Mouse (Mus musculus) kidney, postnatal 14 days (tissue): ENCODE measurements around the gene Arhgef3.

Experiments used
- DNase-seq: peaks from one replicate; pipeline ENCODE4 v3.0.0; 2022; ENCODE audit warnings: mixed read lengths

Arhgef3 gene

DNA sequence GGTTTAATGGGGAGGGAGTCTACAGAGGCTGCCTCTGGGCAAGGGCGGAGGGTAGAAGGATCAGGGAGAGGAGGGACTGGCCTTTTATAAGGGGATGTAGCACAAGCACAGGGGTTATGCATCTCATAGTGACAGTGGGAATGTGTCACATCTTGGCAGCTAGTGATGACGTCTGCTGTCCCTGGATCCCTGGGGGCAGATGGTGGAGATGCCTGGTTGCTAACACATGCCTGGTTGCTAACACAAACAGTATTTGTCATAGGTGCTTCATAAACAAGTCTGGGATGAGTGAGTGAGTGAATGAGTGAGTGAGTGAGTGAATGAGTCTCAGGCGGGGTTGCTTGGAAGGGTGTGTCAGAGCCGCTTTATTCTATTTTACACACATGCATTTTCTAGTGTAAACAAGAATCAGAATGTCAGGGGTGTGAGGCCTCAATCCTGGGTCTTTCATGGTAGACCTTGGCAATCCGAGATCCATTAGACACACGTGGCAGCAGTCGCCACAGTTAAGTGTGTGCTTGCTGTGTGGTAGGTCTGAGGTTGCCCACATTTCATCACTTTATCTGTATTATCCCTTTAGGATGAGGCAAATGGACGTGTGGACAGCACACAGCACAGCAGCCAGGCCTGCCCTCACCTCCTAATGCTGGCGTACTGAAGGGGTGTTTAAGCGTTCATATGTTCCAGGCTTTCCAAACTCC is 156.8 kb downstream of the Arhgef3 start:
- DNase-seq, result no peak

DNA sequence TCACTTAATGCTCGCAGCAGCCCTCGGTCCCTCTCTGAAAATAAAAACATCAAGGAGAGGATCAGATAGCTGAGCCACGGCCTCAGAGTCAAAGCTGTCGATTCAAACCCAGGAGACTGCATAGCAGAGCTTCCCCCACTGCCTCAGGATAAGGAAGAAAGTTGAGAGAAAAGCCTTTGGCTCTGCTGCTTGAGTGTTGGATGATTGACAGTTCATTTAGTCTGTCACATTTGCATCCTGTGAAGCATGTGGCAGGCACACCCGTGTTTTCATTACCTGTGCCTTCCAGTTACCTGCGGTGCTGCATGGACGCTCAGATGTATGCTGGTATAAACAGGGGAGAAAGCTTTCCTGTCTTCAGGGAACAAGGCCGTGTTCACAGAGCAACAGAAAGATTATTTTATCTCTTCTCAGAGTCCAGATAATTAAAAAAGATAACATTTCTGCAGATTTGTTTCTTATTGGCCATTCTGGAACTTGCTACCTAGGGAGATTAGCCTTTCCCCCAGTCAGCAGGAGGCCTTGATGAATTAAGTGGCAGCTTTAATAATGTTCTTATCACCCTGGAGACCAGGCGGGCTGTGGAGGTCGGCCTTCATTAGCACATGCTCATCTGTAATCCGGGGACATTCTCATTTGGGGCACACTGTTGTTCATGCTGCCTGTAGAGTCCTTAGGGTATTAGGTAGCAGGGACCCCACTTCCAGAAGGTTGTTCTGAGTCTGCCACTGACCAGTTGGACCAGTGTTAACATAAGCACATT is 157.6 kb downstream of the Arhgef3 start:
- DNase-seq, result no peak

DNA sequence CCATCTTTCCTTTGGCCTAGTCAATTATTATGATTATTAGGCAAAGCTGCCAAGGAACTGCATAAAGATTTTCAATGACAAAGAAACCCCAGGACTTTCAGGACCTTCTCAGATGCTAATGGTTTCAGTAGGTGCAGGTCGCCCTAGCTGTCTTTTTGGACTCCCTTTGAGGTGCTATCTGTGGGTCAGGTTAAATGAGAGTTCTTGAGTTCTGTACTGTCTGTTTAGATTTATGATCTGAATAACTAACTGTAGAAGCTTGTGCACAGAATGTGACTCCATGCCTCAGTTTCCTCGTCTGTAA is 158.1 kb downstream of the Arhgef3 start:
- DNase-seq, result no peak

DNA sequence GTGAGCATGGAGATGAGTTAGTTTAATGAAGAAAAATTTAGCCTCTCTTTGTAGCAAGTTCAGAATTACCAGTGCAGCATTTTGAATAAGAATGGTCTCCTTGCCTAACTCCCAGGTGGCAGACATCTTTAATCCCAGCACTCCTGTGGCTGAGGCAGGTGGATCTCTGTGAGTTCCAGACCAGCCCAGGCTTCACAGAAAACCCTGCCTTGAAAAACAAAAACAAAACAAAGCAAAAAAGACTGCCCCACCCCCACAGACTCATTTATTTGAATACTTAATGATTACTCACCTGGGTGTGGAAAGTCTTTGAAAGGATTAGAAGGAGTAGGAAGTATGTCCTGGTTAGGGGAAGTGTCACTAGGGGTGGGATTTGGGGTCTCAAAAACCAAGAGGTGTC is 158.5 kb downstream of the Arhgef3 start:
- no peak for DNase-seq

DNA sequence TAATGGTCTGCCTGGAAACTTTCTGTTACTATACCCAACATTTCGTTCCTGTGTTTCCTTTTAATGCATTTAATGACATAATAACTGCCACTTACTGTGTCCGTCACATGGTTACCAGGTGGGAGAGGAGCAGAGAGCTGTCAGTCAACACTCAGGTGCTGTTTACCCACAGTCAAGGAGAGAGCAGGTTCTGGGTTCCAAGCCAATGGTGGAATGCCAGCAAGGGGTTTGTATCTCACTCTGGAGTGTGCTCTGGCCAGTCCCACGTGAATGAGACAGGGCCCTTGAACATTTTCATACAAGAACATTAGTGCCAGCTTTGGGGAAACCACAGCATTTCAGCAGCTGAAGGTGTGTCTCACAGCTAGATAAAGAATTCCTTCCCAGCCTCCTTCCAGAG is 162.6 kb downstream of the Arhgef3 start:
- DNase-seq, result no peak

DNA sequence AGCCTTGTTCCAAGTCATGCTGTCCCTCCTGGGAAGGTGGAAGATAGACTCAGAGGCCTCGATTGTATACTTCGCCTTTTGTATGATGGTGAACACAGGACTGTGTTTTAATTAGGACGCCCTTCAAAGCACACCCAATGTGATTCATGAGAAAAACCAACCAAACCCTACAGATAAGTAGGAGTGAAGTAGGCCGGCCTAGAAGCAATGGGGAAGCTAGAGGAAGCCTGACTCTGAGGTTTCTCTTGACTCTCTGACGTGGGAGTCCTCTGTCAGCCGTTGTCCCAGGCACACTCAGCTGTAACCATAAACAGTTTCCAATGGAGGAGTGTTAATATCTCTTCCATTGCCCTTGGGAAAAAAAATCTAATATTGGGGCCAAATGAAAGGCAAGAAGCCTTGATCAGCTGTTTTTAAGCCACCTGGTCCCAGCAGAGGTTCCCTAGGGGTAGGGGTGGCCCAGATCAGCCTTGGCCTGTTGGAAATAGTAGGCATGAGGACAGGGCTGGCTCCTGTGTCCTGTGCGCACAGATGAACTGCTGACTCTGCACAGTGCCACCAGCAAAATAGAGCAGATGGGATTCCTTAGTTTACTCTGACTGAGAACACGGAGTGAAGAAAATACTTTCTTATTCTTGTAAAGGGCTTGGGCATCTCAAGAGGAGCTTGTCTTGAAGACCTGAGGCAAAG is 165.6 kb downstream of the Arhgef3 start:
- no peak for DNase-seq

DNA sequence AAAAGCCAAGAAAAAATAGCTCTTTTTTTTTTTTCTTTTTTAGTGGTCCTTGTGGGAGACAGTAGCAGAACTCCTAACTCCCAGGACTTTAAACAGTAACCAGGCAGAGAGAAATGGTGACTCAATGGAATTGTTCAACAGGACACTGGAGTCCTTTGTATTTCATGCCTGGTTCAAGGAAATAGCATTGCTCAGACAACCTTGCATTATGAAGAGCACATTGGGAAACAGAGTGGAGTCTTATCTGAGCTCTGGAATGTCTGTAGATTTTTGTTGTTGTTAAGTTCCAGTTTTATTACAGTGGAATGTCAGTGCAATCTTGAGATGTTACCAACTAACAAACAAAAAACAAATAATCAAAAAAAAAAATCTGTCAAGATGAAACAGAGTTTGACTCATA is 169.3 kb downstream of the Arhgef3 start:
- DNase-seq, result no peak

DNA sequence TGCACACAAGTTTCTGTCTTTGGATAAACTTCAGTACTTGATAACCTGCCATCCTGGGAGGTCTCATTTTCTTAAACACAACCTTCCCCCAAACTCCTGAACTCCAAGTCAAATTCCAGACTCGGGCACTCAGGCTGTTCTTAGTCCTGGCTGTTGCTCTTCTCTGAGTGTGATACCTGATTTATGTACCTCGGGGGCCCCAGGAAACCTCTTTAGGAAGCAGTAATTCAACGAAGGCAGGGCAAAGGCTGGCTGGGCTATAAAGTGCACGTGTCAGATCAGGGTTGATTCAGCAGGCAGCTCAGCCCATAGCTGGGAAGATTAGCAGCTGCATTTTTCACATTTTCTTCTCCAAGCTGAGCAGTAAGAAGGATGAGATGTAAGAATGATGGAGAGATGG is 171.5 kb downstream of the Arhgef3 start:
- no peak for DNase-seq

DNA sequence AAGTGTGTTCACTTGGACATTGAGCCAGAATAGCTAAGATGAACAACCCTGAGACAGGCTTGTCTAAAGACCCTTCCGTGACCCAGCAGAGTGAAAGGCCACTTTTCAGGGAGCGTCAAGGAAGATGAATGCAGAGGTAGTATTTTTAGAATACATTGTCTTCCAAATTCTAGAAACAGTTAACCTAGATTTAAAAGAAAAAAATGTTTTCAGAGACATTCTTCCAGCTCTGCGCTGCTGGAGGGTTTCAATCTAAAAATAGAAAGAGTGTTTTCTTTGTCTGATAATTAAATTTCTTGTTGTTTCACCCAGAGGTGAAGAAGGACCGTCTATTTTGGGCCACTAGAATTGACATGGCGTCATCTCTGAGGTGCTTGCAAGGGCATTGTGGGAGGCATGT is 174.4 kb downstream of the Arhgef3 start:
- no peak for DNase-seq

DNA sequence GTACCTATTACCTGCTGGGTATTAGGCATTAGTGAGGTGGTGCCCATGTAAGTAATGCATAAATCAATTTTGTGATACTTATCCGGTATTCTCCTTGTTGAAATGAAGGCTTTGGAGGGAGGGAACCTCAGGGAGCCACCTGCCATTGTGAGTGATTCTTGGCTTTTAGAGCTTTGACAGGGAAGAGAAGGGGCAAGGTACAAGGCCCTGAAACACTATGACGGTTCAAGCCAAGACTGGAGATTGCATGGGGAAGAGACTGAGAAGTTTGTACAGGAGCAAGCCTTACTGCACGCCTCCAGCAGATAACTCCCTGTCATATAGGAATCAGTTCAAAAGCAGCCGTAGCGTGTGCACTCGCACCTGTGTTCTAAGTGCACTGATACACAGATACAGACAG is 177.4 kb downstream of the Arhgef3 start:
- DNase-seq, result no peak

DNA sequence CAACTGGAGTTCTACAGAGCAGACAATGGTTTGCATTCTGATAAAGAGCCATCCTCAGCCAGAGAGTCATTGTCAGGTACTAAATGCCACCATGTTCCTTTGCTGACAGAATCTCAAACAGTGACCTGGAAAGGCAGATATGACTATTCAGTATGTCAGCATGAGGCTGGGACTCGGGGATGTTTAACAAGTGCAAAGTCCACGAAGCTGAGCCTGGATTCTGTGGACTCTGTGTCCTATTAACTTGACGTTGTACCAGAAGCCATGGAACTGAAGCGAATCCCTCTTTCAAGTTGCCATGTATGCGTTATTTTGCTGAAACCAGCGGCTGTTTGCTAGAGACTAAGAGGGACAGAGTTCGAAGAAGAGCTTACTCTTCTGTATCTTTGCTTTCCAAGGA is 181.1 kb downstream of the Arhgef3 start:
- DNase-seq, result peak; percentile 79

DNA sequence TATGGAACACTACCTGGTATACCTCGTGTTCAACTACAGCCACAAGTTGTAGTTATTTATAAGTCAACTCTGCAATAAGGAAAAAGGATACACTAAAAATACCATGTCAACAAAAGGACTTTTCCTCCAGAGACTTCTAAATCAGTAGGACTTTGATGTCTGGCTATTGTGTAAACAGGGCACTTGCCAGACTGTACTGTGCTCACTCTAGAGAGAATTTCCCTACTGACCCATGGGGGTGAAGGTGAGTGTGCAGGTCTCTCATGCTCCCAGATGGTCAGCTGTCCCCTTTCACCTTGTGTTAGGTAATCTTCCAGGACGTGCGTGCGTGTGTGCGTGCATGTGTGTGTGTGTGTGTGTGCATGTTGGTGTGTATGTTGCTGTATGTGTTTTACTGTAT is 182.3 kb downstream of the Arhgef3 start:
- peak; percentile 69 for DNase-seq

DNA sequence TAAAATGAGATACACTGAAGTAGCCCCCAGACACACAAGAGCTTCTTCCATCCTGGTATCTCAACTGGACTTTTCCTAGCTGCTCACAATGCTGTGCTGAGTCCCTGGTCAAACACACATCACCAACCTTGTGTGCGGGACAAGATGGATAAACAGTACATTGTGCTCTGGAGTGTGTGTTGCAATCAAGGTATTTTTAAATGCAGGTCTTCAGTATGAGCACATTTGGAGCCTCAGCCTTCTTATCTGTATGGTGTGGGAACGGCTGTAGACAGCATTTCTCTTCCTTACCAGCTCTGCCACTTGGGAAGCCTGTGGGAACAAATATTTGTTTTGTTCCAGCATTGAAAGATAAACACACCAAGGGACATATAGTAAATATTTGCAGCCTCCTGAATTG is 184.2 kb downstream of the Arhgef3 start:
- no peak for DNase-seq

DNA sequence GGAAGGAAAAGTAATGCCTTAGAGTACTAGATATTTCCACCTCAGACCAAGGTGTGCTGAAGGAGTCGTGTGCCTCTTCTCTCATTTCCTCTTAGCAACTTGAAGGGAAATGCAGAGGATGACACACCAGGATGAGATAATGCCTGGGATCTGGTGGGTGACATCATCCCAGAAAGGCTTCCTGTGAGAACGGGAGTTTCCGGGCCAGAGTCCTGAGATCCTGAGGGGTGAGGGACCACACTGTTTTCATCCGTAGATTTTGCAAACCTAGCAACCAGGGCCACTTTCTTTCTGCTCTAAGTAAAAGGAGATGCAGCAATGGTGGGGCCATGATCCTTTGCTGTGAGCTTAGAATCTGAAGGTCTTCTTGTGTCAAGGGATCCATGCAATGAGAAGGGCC is 185.0 kb downstream of the Arhgef3 start:
- DNase-seq, result peak; percentile 35

DNA sequence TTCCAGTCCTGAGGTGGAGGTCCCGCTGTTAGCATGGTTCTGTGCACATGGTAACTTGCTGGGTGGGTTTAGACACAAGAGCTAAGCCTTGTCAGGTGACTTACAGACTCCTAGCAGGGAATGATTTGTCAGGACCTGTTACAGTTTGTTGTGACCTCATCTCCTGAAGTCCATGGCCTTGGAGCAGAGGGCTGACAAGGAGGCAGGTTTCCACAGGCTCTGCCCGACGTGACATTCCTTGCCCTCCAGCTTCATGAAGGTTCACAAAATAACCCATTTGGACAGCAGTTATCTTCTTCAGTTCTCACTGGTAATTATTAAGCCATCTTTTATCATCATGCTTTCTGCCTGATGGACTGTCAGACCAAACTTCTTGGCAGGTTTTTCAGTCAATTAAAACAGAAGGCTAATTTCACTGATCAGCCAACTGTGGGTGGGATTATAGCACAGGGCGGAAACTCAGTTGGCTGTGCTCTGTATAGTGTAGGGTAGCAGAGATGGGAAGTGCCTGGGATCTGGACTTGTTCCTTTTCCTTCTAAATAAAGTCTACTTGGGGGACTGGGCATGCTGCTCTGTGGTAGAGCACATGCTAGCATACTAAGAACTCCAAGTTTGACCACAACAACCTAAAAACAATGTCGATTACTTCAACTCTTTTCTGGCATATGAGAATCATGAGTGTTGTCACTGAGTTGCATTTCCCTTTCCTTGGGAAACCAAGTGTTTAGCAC is 187.2 kb downstream of the Arhgef3 start:
- peak; percentile 32 for DNase-seq

DNA sequence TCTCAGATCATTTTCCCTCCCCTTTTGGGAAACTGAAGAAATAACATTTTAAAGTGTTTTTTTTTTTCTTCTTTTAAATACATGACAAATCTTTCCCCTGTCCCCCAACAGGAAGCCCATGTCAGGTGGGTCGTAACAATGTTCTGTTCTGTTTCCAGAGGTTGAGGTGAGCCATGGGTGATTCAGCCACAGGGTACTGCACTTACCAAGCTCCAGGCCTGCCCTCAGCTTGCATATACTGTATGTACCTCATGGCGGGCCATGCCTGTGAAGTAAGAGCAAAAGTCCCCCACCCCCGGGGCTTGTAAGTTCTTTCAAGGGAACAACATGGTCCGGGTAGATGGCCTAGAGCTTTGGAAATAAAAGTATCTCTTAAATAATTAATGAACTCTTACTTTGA is 188.6 kb downstream of the Arhgef3 start:
- DNase-seq, result no peak

DNA sequence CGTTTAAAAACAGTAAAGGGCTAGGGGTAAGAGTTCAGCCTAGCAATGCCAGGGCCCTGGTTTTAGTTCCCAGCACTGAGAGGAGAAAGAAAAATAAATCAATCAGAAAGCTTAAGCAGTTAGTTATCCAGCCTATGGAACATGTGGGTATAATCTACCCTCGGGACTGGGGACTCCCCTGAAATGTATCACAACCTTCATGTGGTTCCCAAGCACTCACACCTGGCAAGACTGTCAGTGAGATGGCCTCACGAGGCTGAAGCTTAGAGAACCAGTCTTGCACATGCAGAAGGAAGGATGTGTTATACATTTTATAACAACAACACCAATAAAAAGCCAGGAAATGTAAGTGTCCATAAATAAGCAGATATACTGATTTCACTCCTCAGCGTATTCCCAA is 189.7 kb downstream of the Arhgef3 start:
- no peak for DNase-seq

DNA sequence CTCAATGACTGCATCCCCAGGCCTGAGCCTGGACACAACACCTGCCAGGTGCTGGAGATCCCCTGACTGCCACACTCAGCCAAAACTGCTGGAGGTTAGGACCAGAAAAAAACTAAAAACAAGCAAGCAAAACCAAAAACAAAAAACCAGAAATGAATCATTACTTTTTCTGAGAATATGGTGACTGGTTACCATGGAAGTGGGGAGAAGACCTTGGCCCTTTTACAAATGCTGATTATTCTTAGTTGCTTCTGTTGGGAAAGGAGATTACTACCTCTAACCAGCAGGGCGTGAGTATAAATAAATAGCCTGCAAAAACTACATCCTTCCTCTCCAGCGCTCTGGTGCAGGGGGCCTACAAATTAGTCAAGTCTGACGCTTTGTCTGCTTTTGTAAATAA is 194.1 kb downstream of the Arhgef3 start:
- DNase-seq, result no peak

DNA sequence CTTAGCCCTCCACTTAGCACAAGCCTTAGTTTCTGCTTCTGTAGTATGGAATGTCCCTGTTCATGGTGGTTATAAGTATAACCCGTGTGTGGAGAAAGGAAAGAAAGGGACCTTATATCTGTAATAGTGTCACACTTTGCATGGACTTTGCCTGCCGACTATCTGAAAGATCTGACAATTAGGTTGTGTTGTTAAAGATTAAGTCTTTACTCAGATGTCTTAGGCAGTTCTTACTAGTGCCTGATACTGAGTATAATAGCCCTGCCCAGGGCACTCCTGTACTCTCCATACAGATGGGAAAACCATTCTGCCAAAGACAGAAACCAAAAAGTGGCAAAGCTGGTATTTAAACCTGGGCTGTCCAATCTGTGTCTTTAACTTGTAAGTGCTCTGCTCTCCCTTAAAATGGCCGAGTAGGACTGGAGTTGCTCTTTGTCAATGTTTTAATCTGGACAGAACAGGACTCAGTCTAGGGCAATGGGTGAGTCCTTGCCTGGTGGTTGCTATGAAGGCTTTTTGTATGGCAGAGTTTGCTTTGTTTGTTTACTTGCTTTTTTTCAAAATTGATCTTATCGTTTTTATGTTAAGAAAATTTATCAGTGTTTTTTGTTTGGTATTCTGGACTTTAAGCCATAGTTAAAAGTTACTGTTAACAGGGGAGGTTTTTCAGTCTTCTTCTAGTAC is 196.0 kb downstream of the Arhgef3 start:
- no peak for DNase-seq

DNA sequence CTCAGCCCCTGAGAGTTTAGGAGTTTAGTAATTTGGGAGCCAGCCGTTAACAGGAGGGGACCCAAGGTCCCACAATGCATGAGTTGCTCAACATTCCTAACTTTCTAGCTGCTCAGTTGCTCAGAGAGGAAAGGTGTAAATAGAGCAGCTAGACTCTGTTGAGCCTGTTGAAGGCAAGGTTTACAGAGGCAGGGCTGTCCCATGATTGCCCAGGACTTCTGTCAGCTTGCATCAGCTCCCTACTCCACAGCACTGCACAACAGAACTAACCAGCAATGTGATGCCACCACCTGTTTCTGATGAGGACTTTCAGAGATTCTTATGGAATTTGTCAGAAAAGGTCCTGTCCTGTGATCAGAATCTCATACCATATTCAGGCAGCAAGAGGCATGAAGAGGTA is 197.7 kb downstream of the Arhgef3 start:
- DNase-seq, result no peak

DNA sequence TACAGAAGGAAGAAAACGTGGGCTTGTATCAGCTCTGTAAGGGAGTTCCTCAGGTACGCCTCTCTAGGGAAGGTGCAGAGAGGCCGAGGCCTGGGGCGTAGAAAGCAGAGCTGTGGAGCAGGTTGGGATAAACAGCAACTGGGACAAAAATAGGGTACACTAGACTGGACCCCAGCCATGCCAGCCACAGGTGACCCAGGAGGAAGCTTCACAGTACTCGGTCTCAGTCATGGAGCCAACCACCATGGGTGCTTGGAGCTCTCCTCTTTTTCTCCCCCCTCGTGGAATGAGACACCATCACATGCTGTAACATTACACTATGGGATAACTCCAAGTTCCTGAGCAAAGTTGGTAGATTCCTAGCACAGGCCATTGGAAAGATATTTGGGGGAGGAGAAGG is 201.0 kb downstream of the Arhgef3 start:
- no peak for DNase-seq

DNA sequence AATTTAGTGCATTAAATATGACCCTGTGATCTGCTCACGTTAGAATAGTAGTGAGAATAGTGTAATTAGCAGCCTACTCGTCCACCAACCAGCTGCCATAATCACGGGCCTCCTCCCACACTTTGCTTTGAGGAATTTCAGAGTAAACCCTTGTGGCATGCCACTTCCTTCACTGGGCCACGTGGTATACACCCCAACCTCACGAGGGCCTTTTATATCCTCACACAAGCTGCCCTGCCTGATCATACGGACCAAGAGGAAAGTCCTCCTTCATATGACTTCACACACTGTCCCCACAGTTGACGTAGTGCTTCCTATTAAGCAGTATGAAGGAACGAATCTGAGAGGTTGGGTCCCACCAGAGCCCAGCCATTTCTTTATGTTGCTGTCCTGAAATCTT is 202.4 kb downstream of the Arhgef3 start:
- DNase-seq, result no peak

DNA sequence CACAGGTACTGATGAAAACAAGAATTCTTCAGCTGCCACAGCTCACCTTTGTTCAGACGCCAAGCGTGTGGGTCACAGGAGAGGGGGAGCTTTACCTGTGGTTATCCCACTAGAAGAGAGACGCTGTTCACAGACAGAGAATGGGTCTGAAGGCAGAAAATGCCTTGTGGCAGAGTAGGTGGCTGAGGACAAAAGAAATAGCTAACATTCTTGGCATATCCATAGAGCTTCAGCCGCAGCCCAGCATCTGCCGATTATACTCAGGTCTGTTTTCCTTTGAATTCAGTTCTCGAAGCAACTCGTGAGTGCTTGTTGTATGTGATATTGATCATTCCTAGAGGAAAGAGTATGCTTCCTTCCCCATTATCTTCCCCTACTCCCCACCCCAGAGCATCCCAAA is 204.7 kb downstream of the Arhgef3 start:
- DNase-seq, result no peak
